Mouse (Mus musculus) lung, postnatal 0 days (tissue): ENCODE measurements around the gene Mbip. TPM values are rescaled to one million over a fixed set of nuclear protein-coding genes. Genes with fewer than 3 reads are reported as not detected.

Experiments used
- ATAC-seq: fragments of 200-750 bp; cut with Nextera tagmentation; 2 replicates; pipeline ENCODE4 v1.8.0; 2017; ENCODE audit warnings: moderate library complexity
- DNase-seq: peaks from one replicate; pipeline ENCODE4 v3.0.0-alpha.2; 2016; ENCODE audit warnings: low spot score
- H3K27ac ChIP-seq: fragments of 300-500 bp; sonication (generic); 2 replicates; pipeline ENCODE4 v1.5.1; 2014; ENCODE audit warnings: antibody characterized with exemption, mild to moderate bottlenecking, low read length, mixed read lengths
- H3K27me3 ChIP-seq: fragments of 300-500 bp; sonication (generic); replicated peaks from 2 replicates; pipeline ENCODE4 v1.6.1; 2014; ENCODE audit warnings: low read length, mixed read lengths; ENCODE audit not compliant: insufficient read depth
- H3K36me3 ChIP-seq: fragments of 300-500 bp; sonication (generic); 2 replicates; pipeline ENCODE4 v1.6.1; 2014; ENCODE audit warnings: low read length, mixed read lengths; ENCODE audit not compliant: insufficient read depth
- H3K4me1 ChIP-seq: fragments of 300-500 bp; sonication (generic); 2 replicates; pipeline ENCODE4 v1.6.1; 2014; ENCODE audit warnings: antibody characterized with exemption, low read depth, low read length, mixed read lengths; ENCODE audit not compliant: insufficient read depth
- H3K4me2 ChIP-seq: fragments of 300-500 bp; sonication (generic); replicated peaks from 2 replicates; pipeline ENCODE4 v1.6.1; 2014; ENCODE audit warnings: low read depth, mild to moderate bottlenecking, low read length, moderate library complexity, mixed read lengths
- H3K4me3 ChIP-seq: fragments of 300-500 bp; sonication (generic); 2 replicates; pipeline ENCODE4 v1.5.1; 2014; ENCODE audit warnings: low read depth, low read length
- H3K9ac ChIP-seq: fragments of 300-500 bp; sonication (generic); replicated peaks from 2 replicates; pipeline ENCODE4 v1.6.1; 2014; ENCODE audit warnings: low read depth, mild to moderate bottlenecking
- H3K9me3 ChIP-seq: fragments of 300-500 bp; sonication (generic); 2 replicates; pipeline ENCODE4 v1.6.1; 2016; ENCODE audit warnings: low read length, mixed read lengths
- CTCF ChIP-seq: IDR thresholded peaks from 2 replicates; pipeline ENCODE4 v1.5.1; 2016; ENCODE audit warnings: antibody characterized with exemption, mild to moderate bottlenecking
- EP300 ChIP-seq: IDR thresholded peaks from 2 replicates; pipeline ENCODE4 v1.6.1; 2016; ENCODE audit warnings: antibody characterized with exemption, mild to moderate bottlenecking, control low read depth
- WGBS: fragments of 180-500 bp; shearing (Covaris S2); extraction: QIAGEN DNeasy Blood & Tissue Kit; methylation state at CpG from one replicate; pipeline ENCODE4 v1.1.7; 2014; 5-methylcytosine and 5-hydroxymethylcytosine counted together
- polyA plus RNA-seq: library from polyadenylated mRNA; unstranded; fragments of >200 nt; fragmentation: Nextera tagmentation; extraction: Ambion mirVana; gene quantifications from 2 replicates; pipeline ENCODE4 v1.2.1, GENCODE M21; 2015

The Mbip gene
- polyA plus RNA-seq, 1 experiment from 2014 or later: 122 TPM

DNA sequence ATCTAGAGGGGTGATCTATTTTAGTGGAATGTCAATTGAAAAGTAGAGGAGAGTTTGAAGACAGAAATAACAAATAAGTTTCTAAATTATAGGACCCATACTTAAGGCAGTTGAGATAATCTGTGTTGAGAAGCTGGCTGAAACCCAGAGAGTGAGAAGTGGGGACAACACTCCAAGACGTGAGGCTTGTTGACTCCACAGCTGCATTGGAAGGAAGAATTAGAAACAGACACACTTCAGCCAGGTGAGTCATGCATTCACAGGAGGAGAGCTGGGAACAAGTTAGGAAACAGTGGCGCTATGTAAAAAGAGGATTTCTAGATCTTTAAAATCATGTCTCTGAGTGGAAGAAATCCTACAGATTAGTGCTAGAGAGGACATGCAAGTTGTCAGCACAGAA is 12.2 kb downstream of the Mbip start:
- H3K4me1 ChIP-seq: no peaks in the 10 kb centered on the region
- DNase-seq (peak; percentile 83), ATAC-seq (peak; percentile 75)
- no peak overlapping the region for H3K9ac ChIP-seq
- no peaks in the 10 kb centered on the region for H3K27me3 ChIP-seq
- 62% methylated on average over 2 of the region's 2 CpGs for WGBS
- TF ChIP-seq EP300 (peak; percentile 49; the same call in 1 of the 2 replicates), CTCF (no peak)
- H3K36me3 ChIP-seq: peaks cover 40% of the 10 kb centered on the region
- no peaks in the 10 kb centered on the region for H3K9me3 ChIP-seq
- peak overlapping the region; percentile 66 for H3K27ac ChIP-seq
- no peak overlapping the region for H3K4me2 ChIP-seq
- no peak overlapping the region for H3K4me3 ChIP-seq

DNA sequence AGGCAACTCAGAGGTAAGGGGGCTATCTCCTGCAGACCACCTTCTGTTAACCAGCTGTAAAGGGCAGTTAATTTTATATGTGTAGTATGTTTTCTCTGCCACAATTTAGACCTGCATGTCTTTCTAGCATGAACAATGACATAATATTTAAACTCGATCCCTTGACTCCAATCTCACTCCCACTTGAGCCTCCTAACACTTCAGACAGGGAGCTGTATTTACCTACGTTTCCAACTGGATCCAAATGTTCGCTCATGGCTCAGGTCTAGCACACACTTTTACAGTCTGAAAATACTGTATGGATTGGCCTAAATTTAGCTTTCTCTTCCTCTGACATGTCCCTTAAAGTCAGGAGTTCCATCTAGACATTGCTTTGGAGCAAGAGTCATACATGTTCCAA is 13.2 kb downstream of the Mbip start:
- peak; percentile 71 for ATAC-seq
- peak; percentile 76 for DNase-seq
- H3K9me3 ChIP-seq: no peaks in the 10 kb centered on the region
- H3K27me3 ChIP-seq: no peaks in the 10 kb centered on the region
- no peak overlapping the region for H3K9ac ChIP-seq
- peaks cover 47% of the 10 kb centered on the region for H3K36me3 ChIP-seq
- WGBS: 48% methylated on average over 3 of the region's 3 CpGs
- H3K4me2 ChIP-seq: no peak overlapping the region
- no peak overlapping the region for H3K4me3 ChIP-seq
- TF ChIP-seq CTCF (no peak), EP300 (peak; percentile 34; the same call in 1 of the 2 replicates)
- H3K4me1 ChIP-seq: no peaks in the 10 kb centered on the region
- peak overlapping the region; percentile 66 for H3K27ac ChIP-seq

- DNase-seq (no peak), ATAC-seq (no peak)
- no peak overlapping the region for H3K27ac ChIP-seq
- no peak overlapping the region for H3K4me2 ChIP-seq
- H3K4me3 ChIP-seq: no peak overlapping the region
- H3K9me3 ChIP-seq: no peaks in the 10 kb centered on the region
- no peaks in the 10 kb centered on the region for H3K27me3 ChIP-seq
- peaks cover 32% of the 10 kb centered on the region; the same call in 1 of the 2 replicates for H3K36me3 ChIP-seq
- H3K9ac ChIP-seq: no peak overlapping the region
- no peak for TF ChIP-seq EP300
- TF ChIP-seq CTCF: no peak
- 77% methylated on average over 6 of the region's 6 CpGs for WGBS
- no peaks in the 10 kb centered on the region for H3K4me1 ChIP-seq
These were observed 18.2 kb downstream of the Mbip start for GRCm38 (mm10) chr12:56327448-56327998.

DNA sequence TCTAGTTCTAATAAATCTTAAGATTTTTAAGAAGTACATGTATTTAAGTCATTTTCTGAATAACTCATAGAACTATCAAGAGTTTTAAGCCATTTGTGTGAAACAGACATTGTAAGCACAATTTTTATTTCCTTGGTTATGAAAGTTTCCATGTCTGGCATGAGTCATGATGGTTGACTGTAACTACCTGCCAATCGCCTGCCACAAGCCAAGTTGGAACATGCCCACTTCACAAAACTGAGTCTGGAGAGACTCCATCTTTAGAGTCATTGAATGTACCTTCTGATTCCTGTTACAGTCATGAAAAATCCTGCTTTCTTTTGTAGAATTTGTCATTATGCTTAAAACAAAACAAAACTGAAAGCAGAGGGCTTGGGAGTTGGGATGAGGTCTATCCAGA is 19.8 kb downstream of the Mbip start:
- Histone ChIP-seq H3K27ac (no peak overlapping the region), H3K36me3 (peaks cover 28% of the 10 kb centered on the region; the same call in 1 of the 2 replicates), H3K9me3 (no peaks in the 10 kb centered on the region), H3K4me3 (no peak overlapping the region), H3K27me3 (no peaks in the 10 kb centered on the region), H3K9ac (no peak overlapping the region), H3K4me1 (no peaks in the 10 kb centered on the region), H3K4me2 (no peak overlapping the region)
- DNase-seq (no peak), ATAC-seq (no peak)
- TF ChIP-seq EP300 (no peak; the same call in 1 of the 2 replicates), CTCF (no peak)
- WGBS: 84% methylated on average over 1 of the region's 1 CpGs

DNA sequence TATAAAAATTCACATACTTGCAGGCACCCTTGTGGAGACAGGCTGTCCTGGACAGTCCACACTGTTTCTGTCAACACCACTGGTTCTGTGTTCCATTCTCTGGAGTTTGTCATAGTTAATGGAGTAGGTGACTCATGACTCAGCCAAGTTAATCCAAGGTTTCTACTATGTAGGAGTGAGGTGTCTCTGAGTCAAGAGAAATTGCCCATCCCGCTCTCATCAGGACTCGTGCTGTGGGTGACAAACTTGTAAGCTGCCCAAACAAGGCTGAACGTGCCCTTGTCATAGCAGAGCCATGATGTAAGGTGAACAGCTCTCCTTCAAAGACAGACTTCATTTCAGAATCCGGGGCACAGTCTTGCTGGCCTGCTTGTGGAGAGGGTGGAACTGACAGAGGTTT is 26.8 kb downstream of the Mbip start:
- ATAC-seq (peak; percentile 21; the same call in 1 of the 2 replicates), DNase-seq (no peak)
- no peaks in the 10 kb centered on the region for H3K9me3 ChIP-seq
- 57% methylated on average over 4 of the region's 4 CpGs for WGBS
- no peak overlapping the region for H3K9ac ChIP-seq
- no peaks in the 10 kb centered on the region for H3K4me1 ChIP-seq
- TF ChIP-seq CTCF: no peak
- TF ChIP-seq EP300: no peak
- no peak overlapping the region for H3K4me3 ChIP-seq
- no peak overlapping the region for H3K4me2 ChIP-seq
- no peaks in the 10 kb centered on the region for H3K36me3 ChIP-seq
- no peak overlapping the region for H3K27ac ChIP-seq
- no peaks in the 10 kb centered on the region for H3K27me3 ChIP-seq

DNA sequence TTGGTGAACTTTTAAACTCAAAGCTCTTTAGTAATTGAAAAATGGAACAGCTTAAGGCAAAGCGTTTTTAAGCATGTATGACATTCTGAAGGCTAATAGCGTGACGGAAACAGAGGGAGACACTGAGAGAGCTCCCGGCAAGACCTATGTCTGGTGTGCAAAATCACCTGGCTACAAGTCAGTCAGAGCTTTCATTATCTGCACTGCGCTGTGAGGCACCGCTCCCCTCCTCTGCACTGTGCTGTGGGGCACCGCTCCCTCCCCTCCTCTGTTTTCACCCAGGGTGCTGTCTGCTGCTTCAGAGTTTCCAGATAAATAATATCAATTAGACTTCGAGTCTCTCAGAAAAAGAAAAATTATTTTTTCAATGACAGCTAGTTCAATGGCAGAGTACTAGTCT is 27.6 kb downstream of the Mbip start:
- H3K36me3 ChIP-seq: no peaks in the 10 kb centered on the region
- no peak for TF ChIP-seq CTCF
- no peak for TF ChIP-seq EP300
- DNase-seq (no peak), ATAC-seq (no peak)
- no peaks in the 10 kb centered on the region for H3K9me3 ChIP-seq
- no peaks in the 10 kb centered on the region for H3K4me1 ChIP-seq
- WGBS: 72% methylated on average over 8 of the region's 8 CpGs
- no peaks in the 10 kb centered on the region for H3K27me3 ChIP-seq
- H3K4me3 ChIP-seq: no peak overlapping the region
- no peak overlapping the region for H3K9ac ChIP-seq
- H3K27ac ChIP-seq: no peak overlapping the region
- no peak overlapping the region for H3K4me2 ChIP-seq
